Mouse (Mus musculus): Measurements from ENCODE around the gene Cyp39a1. TPM values are rescaled to one million over a fixed set of nuclear protein-coding genes. Genes with fewer than 3 reads are reported as not detected.

The Cyp39a1 gene
- polyA plus RNA-seq, 1 experiment, result 3.0 TPM

- DNase-seq (ENCODE audit: low read depth), result no peak
These were observed 10.1 kb downstream of the Cyp39a1 start for GRCm38 (mm10) chr17:43677317-43677716.

- no peak for DNase-seq (ENCODE audit: low read depth)
These were observed 16.9 kb downstream of the Cyp39a1 start for GRCm38 (mm10) chr17:43684086-43684485.

- peak; percentile 70 for DNase-seq (ENCODE audit: low read depth)
These were observed 17.4 kb downstream of the Cyp39a1 start for GRCm38 (mm10) chr17:43684638-43685037.

GRCm38 (mm10) chr17:43689591-43689990 lies 22.4 kb downstream of the Cyp39a1 start:
- DNase-seq (ENCODE audit: low read depth), result no peak

GRCm38 (mm10) chr17:43698997-43699649 lies 31.9 kb downstream of the Cyp39a1 start:
- DNase-seq (ENCODE audit: low read depth), result no peak

GRCm38 (mm10) chr17:43701060-43701459 lies 33.8 kb downstream of the Cyp39a1 start:
- DNase-seq (ENCODE audit: low read depth), result no peak

GRCm38 (mm10) chr17:43704216-43704930 lies 37.1 kb downstream of the Cyp39a1 start:
- no peak for DNase-seq (ENCODE audit: low read depth)

GRCm38 (mm10) chr17:43706749-43707148 lies 39.5 kb downstream of the Cyp39a1 start:
- DNase-seq (ENCODE audit: low read depth), result no peak

- no peak for DNase-seq (ENCODE audit: low read depth)
These were observed 40.0 kb downstream of the Cyp39a1 start for GRCm38 (mm10) chr17:43707254-43707653.

- no peak for DNase-seq (ENCODE audit: low read depth)
These were observed 44.5 kb downstream of the Cyp39a1 start for GRCm38 (mm10) chr17:43711557-43712352.

GRCm38 (mm10) chr17:43714191-43714590 lies 47.0 kb downstream of the Cyp39a1 start:
- DNase-seq (ENCODE audit: low read depth), result no peak

GRCm38 (mm10) chr17:43716601-43717000 lies 49.4 kb downstream of the Cyp39a1 start:
- no peak for DNase-seq (ENCODE audit: low read depth)

GRCm38 (mm10) chr17:43719401-43719800 lies 52.2 kb downstream of the Cyp39a1 start:
- no peak for DNase-seq (ENCODE audit: low read depth)

- no peak for DNase-seq (ENCODE audit: low read depth)
These were observed 57.3 kb downstream of the Cyp39a1 start for GRCm38 (mm10) chr17:43724480-43724879.

- DNase-seq (ENCODE audit: low read depth), result no peak
These were observed 64.1 kb downstream of the Cyp39a1 start for GRCm38 (mm10) chr17:43731327-43731726.

- DNase-seq (ENCODE audit: low read depth), result no peak
These were observed 64.8 kb downstream of the Cyp39a1 start for GRCm38 (mm10) chr17:43731976-43732375.

GRCm38 (mm10) chr17:43734252-43734651 lies 67.0 kb downstream of the Cyp39a1 start:
- no peak for DNase-seq (ENCODE audit: low read depth)

- no peak for DNase-seq (ENCODE audit: low read depth)
These were observed 76.7 kb downstream of the Cyp39a1 start for GRCm38 (mm10) chr17:43743933-43744332.

GRCm38 (mm10) chr17:43744425-43744824 lies 77.2 kb downstream of the Cyp39a1 start:
- no peak for DNase-seq (ENCODE audit: low read depth)

- no peak for DNase-seq (ENCODE audit: low read depth)
These were observed 83.9 kb downstream of the Cyp39a1 start for GRCm38 (mm10) chr17:43751146-43751545.

GRCm38 (mm10) chr17:43752811-43753210 lies 85.6 kb downstream of the Cyp39a1 start:
- DNase-seq (ENCODE audit: low read depth), result no peak

GRCm38 (mm10) chr17:43754687-43755086 lies 87.5 kb downstream of the Cyp39a1 start:
- DNase-seq (ENCODE audit: low read depth), result no peak
